Mouse (Mus musculus): ENCODE measurements around the gene Macf1. TPM values are rescaled to one million over a fixed set of nuclear protein-coding genes. Genes with fewer than 3 reads are reported as not detected.

Macf1 gene
- polyA plus RNA-seq, 1 experiment from 2014 or later, result 120 TPM

GRCm38 (mm10) chr4:123376031-123376430 is 308.1 kb downstream of the Macf1 start:
- ATAC-seq (ENCODE audit: low FRiP score) (no peak), DNase-seq (ENCODE audit: low spot score) (no peak)
- WGBS, result 96% methylated on average over 3 of the region's 3 CpGs
- H3K4me1 ChIP-seq (replicated peaks; ENCODE audit: control insufficient read depth, insufficient read depth, low read length), result no peaks in the 10 kb centered on the region
- peaks cover 95% of the 10 kb centered on the region for H3K36me3 ChIP-seq (replicated peaks; ENCODE audit: control insufficient read depth, insufficient read depth)
- H3K27ac ChIP-seq, result no peak overlapping the region
- H3K4me3 ChIP-seq (replicated peaks; ENCODE audit: low read length), result no peak overlapping the region
- no peaks in the 10 kb centered on the region for H3K27me3 ChIP-seq (ENCODE audit: control insufficient read depth, insufficient read depth, low read length)
- H3K4me2 ChIP-seq (replicated peaks), result no peak overlapping the region
- H3K9me3 ChIP-seq (ENCODE audit: control insufficient read depth, low read length), result no peaks in the 10 kb centered on the region
- H3K9ac ChIP-seq, result no peak overlapping the region

- H3K4me1 ChIP-seq (replicated peaks; ENCODE audit: control insufficient read depth, insufficient read depth, low read length), result no peaks in the 10 kb centered on the region
- 96% methylated on average over 12 of the region's 12 CpGs for WGBS
- no peak overlapping the region for H3K4me3 ChIP-seq (replicated peaks; ENCODE audit: low read length)
- H3K4me2 ChIP-seq (replicated peaks), result no peak overlapping the region
- peaks cover 96% of the 10 kb centered on the region for H3K36me3 ChIP-seq (replicated peaks; ENCODE audit: control insufficient read depth, insufficient read depth)
- H3K9ac ChIP-seq, result no peak overlapping the region
- H3K9me3 ChIP-seq (ENCODE audit: control insufficient read depth, low read length), result no peaks in the 10 kb centered on the region
- DNase-seq (ENCODE audit: low spot score) (no peak), ATAC-seq (ENCODE audit: low FRiP score) (no peak)
- no peak overlapping the region for H3K27ac ChIP-seq
- no peaks in the 10 kb centered on the region for H3K27me3 ChIP-seq (ENCODE audit: control insufficient read depth, insufficient read depth, low read length)
Observed at GRCm38 (mm10) chr4:123374316-123375008, 309.7 kb downstream of the Macf1 start.

- H3K27me3 ChIP-seq (ENCODE audit: control insufficient read depth, insufficient read depth, low read length), result no peaks in the 10 kb centered on the region
- H3K4me2 ChIP-seq (replicated peaks), result no peak overlapping the region
- H3K4me3 ChIP-seq (replicated peaks; ENCODE audit: low read length), result no peak overlapping the region
- no peak overlapping the region for H3K9ac ChIP-seq
- H3K36me3 ChIP-seq (replicated peaks; ENCODE audit: control insufficient read depth, insufficient read depth), result peaks cover 98% of the 10 kb centered on the region
- 96% methylated on average over 4 of the region's 4 CpGs for WGBS
- no peak for ATAC-seq (ENCODE audit: low FRiP score)
- H3K4me1 ChIP-seq (replicated peaks; ENCODE audit: control insufficient read depth, insufficient read depth, low read length), result no peaks in the 10 kb centered on the region
- no peak overlapping the region for H3K27ac ChIP-seq
- DNase-seq (ENCODE audit: low spot score), result no peak
- no peaks in the 10 kb centered on the region for H3K9me3 ChIP-seq (ENCODE audit: control insufficient read depth, low read length)
Observed at GRCm38 (mm10) chr4:123363555-123363954, 320.6 kb downstream of the Macf1 start.

- WGBS, result 94% methylated on average over 12 of the region's 12 CpGs
- Histone ChIP-seq H3K9ac (no peak overlapping the region), H3K27ac (no peak overlapping the region), H3K4me1 (replicated peaks; ENCODE audit: control insufficient read depth, insufficient read depth, low read length) (no peaks in the 10 kb centered on the region), H3K9me3 (ENCODE audit: control insufficient read depth, low read length) (no peaks in the 10 kb centered on the region), H3K27me3 (ENCODE audit: control insufficient read depth, insufficient read depth, low read length) (no peaks in the 10 kb centered on the region), H3K36me3 (replicated peaks; ENCODE audit: control insufficient read depth, insufficient read depth) (peaks cover 97% of the 10 kb centered on the region), H3K4me2 (replicated peaks) (no peak overlapping the region), H3K4me3 (replicated peaks; ENCODE audit: low read length) (no peak overlapping the region)
- DNase-seq (ENCODE audit: low spot score) (no peak), ATAC-seq (ENCODE audit: low FRiP score) (no peak)
Observed at GRCm38 (mm10) chr4:123360771-123361170, 323.4 kb downstream of the Macf1 start.

- no peaks in the 10 kb centered on the region for H3K27me3 ChIP-seq (ENCODE audit: control insufficient read depth, insufficient read depth, low read length)
- H3K4me2 ChIP-seq (replicated peaks), result no peak overlapping the region
- H3K4me3 ChIP-seq (replicated peaks; ENCODE audit: low read length), result no peak overlapping the region
- peaks cover 97% of the 10 kb centered on the region for H3K36me3 ChIP-seq (replicated peaks; ENCODE audit: control insufficient read depth, insufficient read depth)
- ATAC-seq (ENCODE audit: low FRiP score) (no peak), DNase-seq (ENCODE audit: low spot score) (no peak)
- no peak overlapping the region for H3K27ac ChIP-seq
- no peak overlapping the region for H3K9ac ChIP-seq
- 96% methylated on average over 7 of the region's 7 CpGs for WGBS
- H3K4me1 ChIP-seq (replicated peaks; ENCODE audit: control insufficient read depth, insufficient read depth, low read length), result no peaks in the 10 kb centered on the region
- no peaks in the 10 kb centered on the region for H3K9me3 ChIP-seq (ENCODE audit: control insufficient read depth, low read length)
Observed at GRCm38 (mm10) chr4:123358613-123359012, 325.5 kb downstream of the Macf1 start.

GRCm38 (mm10) chr4:123355941-123356340 is 328.2 kb downstream of the Macf1 start:
- no peak for ATAC-seq (ENCODE audit: low FRiP score)
- Histone ChIP-seq H3K36me3 (replicated peaks; ENCODE audit: control insufficient read depth, insufficient read depth) (peaks cover 97% of the 10 kb centered on the region), H3K4me2 (replicated peaks) (no peak overlapping the region), H3K27me3 (ENCODE audit: control insufficient read depth, insufficient read depth, low read length) (no peaks in the 10 kb centered on the region), H3K4me3 (replicated peaks; ENCODE audit: low read length) (no peak overlapping the region), H3K4me1 (replicated peaks; ENCODE audit: control insufficient read depth, insufficient read depth, low read length) (no peaks in the 10 kb centered on the region), H3K27ac (no peak overlapping the region), H3K9me3 (ENCODE audit: control insufficient read depth, low read length) (no peaks in the 10 kb centered on the region), H3K9ac (no peak overlapping the region)
- DNase-seq (ENCODE audit: low spot score), result no peak
- 90% methylated on average over 8 of the region's 8 CpGs for WGBS

GRCm38 (mm10) chr4:123353271-123353877 is 330.8 kb downstream of the Macf1 start:
- Histone ChIP-seq H3K27me3 (ENCODE audit: control insufficient read depth, insufficient read depth, low read length) (no peaks in the 10 kb centered on the region), H3K36me3 (replicated peaks; ENCODE audit: control insufficient read depth, insufficient read depth) (peaks cover 98% of the 10 kb centered on the region), H3K9ac (no peak overlapping the region), H3K4me2 (replicated peaks) (no peak overlapping the region), H3K9me3 (ENCODE audit: control insufficient read depth, low read length) (no peaks in the 10 kb centered on the region), H3K27ac (no peak overlapping the region), H3K4me3 (replicated peaks; ENCODE audit: low read length) (no peak overlapping the region), H3K4me1 (replicated peaks; ENCODE audit: control insufficient read depth, insufficient read depth, low read length) (no peaks in the 10 kb centered on the region)
- DNase-seq (ENCODE audit: low spot score) (no peak), ATAC-seq (ENCODE audit: low FRiP score) (no peak)
- WGBS, result 91% methylated on average over 10 of the region's 10 CpGs

GRCm38 (mm10) chr4:123343471-123343789 is 340.7 kb downstream of the Macf1 start:
- Histone ChIP-seq H3K4me1 (replicated peaks; ENCODE audit: control insufficient read depth, insufficient read depth, low read length) (peaks cover 10% of the 10 kb centered on the region; the same call in 1 of the 2 replicates), H3K27me3 (ENCODE audit: control insufficient read depth, insufficient read depth, low read length) (peaks cover 41% of the 10 kb centered on the region), H3K27ac (no peak overlapping the region), H3K9me3 (ENCODE audit: control insufficient read depth, low read length) (no peaks in the 10 kb centered on the region), H3K36me3 (replicated peaks; ENCODE audit: control insufficient read depth, insufficient read depth) (peaks cover 18% of the 10 kb centered on the region), H3K4me3 (replicated peaks; ENCODE audit: low read length) (peak overlapping the region; percentile 45), H3K9ac (no peak overlapping the region), H3K4me2 (replicated peaks) (peak overlapping the region; percentile 84)
- DNase-seq (ENCODE audit: low spot score) (no peak), ATAC-seq (ENCODE audit: low FRiP score) (no peak; the same call in 1 of the 2 replicates)
- 13% methylated on average over 6 of the region's 6 CpGs for WGBS

- ATAC-seq (ENCODE audit: low FRiP score), result peak; percentile 86
- H3K27me3 ChIP-seq (ENCODE audit: control insufficient read depth, insufficient read depth, low read length), result peaks cover 41% of the 10 kb centered on the region
- H3K9ac ChIP-seq, result peak within 1 kb of the TSS; percentile 49
- peak; percentile 70 for DNase-seq (ENCODE audit: low spot score)
- H3K36me3 ChIP-seq (replicated peaks; ENCODE audit: control insufficient read depth, insufficient read depth), result peaks cover 12% of the 10 kb centered on the region
- under 1% methylated on average over 65 of the region's 65 CpGs for WGBS
- H3K4me3 ChIP-seq (replicated peaks; ENCODE audit: low read length), result peak within 1 kb of the TSS; percentile 45
- H3K4me1 ChIP-seq (replicated peaks; ENCODE audit: control insufficient read depth, insufficient read depth, low read length), result peaks cover 10% of the 10 kb centered on the region; the same call in 1 of the 2 replicates
- no peak within 1 kb of the TSS for H3K27ac ChIP-seq
- peak within 1 kb of the TSS; percentile 84 for H3K4me2 ChIP-seq (replicated peaks)
- no peaks in the 10 kb centered on the region for H3K9me3 ChIP-seq (ENCODE audit: control insufficient read depth, low read length)
Observed at GRCm38 (mm10) chr4:123342642-123343470, 341.3 kb downstream of the Macf1 start, which contains the start of gene Bmp8a. Gene Bmp8a (minus strand): TSS chr4:123343252.
